Mouse (Mus musculus) adrenal gland, postnatal 36 days (tissue): ENCODE measurements around the gene Carmil1. TPM values are rescaled to one million over a fixed set of nuclear protein-coding genes. Genes with fewer than 3 reads are reported as not detected.

Experiments
- DNase-seq, 2 experiments: peaks; one replicate each; pipeline ENCODE4 v3.0.0; 2021; ENCODE audit warnings: mixed read lengths in 1 of 2
- total RNA-seq, 2 experiments: library from RNA; stranded (reverse); gene quantifications; 2 replicates each; pipeline ENCODE4 v1.2.3; 2021

Gene Carmil1
- total RNA-seq, 2 experiments from 2014 or later: 52.0 to 60.9 TPM

GRCm38 (mm10) chr13:24260751-24261591, 19.6 kb downstream of the Carmil1 start:
- peak; percentile 70 to 72 for DNase-seq

- DNase-seq: peak in 1 of 2 experiments; percentile 19
These were observed 22.8 kb downstream of the Carmil1 start for GRCm38 (mm10) chr13:24257809-24258208.

DNA sequence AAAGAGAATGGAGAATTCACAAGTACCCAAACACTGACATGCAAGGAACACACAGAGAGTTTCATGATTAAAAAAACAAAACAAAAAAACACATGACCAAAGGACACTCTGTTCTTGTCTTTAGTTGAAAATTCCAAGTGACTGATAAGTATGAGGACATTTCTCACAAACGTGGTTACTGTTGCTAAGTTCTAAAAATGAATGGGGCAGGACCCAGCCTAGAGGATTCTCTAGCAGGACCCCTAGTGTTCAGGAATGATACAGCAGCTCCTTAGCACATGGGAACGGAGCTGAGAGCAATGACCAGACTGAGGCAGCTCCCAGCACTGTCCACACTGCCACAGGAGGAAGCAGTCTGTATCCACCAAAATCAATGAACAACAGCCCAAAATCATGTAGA, 26.6 kb downstream of the Carmil1 start:
- DNase-seq: peak; percentile 56 to 76

DNA sequence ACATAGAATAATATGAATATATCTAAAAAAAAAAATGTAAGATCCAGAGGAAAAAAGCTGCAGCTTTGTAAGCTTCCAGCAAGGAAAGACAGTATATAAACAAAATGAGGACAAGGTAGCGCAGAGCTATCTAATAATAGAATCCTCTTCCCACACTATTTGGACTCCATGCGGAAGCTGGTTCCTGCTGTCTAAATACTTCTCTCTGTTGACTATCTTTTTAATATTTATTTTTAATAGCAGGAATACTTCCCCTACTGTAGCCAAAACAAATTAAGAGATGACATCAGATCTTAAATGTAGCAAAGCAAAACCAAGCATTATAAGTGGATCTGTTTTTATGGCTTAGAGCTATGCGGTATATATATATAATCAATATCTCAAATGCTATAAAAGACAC, 27.0 kb downstream of the Carmil1 start:
- DNase-seq: no peak

DNA sequence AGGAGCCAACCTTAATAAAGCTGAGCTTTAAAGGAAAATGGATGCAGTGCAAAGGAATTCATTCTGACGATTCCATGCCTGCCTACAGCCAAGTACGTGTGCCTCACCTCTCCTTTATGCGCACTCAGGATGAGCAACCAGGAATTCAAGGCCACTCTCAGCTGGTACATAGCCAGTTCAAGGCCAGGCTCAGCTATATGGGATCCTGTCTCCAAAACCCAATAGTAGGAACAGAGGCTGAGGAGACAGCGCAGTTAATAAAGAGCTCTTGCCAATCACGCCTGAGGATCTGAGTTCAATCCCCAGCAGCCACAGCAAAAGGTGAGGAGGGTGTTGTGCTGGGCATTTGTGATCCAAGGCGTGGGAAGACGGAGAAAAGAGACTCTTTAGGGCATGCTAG, 29.4 kb downstream of the Carmil1 start:
- DNase-seq: peak; percentile 37 to 39

DNA sequence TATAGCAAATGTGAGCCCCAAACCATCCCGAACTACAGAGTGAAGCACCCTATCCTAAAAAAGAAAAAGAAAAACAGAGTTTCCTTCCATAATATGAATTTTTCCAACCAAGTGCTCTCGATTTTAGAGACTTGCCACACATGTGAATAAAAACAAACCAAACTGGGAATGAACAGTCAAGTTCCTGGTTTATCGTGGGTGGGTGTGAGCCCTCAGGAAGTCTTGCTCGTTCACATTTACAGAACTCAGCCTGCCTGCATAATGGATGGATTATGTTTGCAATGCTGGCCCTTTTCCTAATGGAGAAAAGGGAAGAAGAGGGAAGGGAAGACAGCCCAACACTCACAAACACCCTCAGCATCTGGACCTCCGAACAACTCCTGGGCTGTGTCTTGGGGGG, 32.7 kb downstream of the Carmil1 start:
- no peak for DNase-seq

DNA sequence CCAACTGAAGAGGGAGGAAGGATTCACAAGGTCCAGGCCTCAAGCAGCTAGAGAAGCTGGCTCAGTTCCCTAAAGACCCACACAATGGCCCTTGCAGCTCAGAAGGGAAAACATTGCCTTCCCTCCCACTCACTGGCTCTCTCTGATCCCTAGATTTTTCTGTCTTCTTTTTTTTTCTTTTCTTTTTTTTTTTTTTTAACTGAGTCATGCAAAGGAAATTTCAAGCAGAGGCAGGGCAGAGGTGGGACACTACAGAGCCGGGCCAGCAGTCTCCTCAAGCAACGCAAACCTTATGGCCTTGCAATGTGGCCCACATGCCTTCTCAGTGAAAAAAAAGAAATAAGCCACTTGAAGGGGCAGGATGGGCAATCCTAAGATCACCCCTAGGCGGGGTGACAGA, 33.2 kb downstream of the Carmil1 start:
- peak; percentile 21 for DNase-seq

DNA sequence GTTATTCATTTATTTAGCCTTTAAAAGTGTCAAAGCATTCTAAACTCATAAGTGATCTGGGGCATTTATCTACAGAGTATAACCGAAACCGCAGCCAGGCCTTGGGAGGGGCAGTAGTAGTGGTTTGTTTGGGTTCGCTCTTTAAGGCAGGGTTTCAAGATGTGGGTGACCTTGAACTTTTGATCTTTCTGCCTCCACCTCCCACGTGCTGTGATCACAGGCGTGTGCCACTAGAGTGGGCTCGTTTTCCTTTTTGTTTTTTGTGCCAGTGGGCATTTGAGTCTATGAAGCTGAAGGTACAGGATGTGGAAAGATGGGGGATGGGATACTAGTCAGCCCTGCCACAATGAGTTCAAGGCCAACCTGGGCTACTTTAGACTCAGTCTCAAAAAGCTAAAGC, 34.3 kb downstream of the Carmil1 start:
- no peak for DNase-seq

DNA sequence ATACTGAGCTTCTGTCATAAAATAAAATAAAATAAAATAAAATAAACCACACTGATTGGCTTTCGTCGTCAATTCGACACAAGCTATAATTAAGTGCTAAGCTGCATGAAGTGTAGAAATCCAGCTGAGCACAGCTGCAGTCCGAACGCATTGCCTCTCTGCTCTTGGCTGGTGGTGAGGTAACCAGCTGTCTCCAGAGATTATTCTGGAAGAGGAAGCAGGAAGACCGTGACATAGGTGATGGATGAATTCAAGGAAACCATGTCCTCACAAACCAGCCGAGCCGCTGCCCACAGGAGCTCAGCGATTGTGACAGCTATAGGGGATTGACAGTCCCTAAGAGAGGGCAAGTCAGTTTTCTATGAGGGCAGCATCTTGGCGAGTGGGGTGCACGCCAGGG, 36.0 kb downstream of the Carmil1 start:
- DNase-seq: no peak

DNA sequence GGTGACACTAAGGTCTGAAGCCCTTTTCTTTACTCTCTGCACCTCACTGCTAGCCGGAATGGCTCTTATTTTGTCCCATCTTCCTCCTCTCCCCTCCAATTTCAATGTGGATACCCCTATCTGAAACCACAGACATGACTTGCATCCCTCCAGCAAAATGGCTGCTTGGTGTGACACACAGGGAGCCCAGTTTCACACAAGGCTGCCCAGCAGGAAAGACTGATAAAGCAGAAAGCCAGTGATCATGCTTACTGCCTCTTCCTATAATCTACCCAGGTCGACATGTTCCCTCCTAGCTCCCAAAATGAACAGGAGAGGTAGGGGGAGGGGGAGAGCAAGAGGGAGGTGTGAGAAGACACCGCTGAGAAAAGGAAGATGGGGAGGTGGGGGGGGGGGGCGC, 36.6 kb downstream of the Carmil1 start:
- DNase-seq: no peak

DNA sequence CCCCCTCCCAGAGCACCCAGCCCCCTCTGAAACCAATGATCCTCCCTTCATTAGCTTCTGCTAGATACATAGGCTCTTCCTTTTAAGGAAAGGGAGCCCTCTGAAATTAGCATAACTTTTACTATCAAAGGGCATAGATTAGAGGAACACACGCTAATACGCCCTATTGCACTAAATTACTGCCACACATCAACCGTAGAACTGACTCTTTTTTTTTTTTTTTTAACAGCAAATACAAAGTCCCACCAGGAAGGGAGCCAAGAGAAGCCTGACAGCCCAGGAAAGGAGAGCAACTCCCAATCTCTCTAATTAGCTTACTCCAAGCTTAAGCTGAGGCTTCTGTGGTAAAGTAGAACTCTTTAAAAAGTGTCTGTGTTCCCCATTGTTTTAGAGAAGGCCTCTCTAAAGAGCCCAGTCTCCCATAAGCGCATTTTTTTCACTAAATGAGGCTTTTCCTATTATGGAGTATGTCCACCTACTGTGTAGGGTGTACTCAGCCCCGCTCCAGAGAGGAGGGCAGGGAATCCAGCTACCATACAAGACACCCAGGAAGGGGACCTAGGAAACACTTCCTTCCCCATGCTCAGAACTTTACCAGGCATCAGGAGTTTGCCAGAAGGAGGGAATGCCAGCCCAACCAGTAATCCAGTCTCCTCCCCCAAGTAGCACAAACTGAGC, 38.0 kb downstream of the Carmil1 start:
- no peak for DNase-seq

GRCm38 (mm10) chr13:24241201-24241600, 39.4 kb downstream of the Carmil1 start:
- no peak for DNase-seq

GRCm38 (mm10) chr13:24240430-24240829, 40.2 kb downstream of the Carmil1 start:
- no peak for DNase-seq

GRCm38 (mm10) chr13:24238456-24239120, 42.0 kb downstream of the Carmil1 start:
- no peak for DNase-seq

- DNase-seq: no peak
These were observed 43.9 kb downstream of the Carmil1 start for GRCm38 (mm10) chr13:24236736-24237135.

GRCm38 (mm10) chr13:24232750-24233149, 47.8 kb downstream of the Carmil1 start:
- DNase-seq: no peak

DNA sequence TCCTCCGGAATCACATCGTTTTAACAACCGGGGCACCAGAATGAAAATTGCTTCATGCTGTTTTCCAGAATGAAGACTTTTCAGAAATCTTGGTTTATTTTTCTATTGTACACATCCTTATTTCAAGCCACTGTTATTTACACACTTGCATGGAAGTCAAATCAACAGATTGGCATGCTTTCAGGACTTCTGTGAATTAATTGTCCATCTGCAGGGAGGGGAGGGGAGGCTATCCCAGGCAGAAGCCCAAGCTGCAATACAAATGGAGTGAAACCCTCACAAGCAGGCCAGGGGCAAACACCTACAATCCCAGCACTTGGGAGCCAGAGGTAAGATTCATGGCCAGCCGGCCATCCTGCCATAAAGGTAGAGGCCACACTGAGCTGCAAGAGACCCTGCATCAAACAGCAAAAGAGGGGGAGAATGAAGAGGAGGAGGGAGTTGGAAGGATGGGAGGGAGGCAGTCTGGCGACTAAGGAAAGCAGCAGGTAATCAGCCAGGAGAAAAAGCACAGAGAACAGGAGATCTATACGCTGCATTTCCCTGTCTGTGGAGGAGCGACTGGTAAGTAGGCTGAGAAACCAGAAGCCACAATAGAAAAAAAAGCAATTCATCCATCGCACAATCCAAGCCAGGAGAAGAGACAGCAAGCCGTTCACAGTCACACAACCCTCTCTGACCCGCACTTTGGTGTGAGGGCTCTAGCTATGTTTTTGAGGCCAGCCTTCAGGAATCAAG, 48.7 kb downstream of the Carmil1 start:
- DNase-seq: no peak

GRCm38 (mm10) chr13:24231146-24231545, 49.4 kb downstream of the Carmil1 start:
- DNase-seq: no peak

- no peak for DNase-seq
These were observed 50.0 kb downstream of the Carmil1 start for GRCm38 (mm10) chr13:24230541-24231095.

GRCm38 (mm10) chr13:24223425-24224201, 57.0 kb downstream of the Carmil1 start:
- no peak for DNase-seq

DNA sequence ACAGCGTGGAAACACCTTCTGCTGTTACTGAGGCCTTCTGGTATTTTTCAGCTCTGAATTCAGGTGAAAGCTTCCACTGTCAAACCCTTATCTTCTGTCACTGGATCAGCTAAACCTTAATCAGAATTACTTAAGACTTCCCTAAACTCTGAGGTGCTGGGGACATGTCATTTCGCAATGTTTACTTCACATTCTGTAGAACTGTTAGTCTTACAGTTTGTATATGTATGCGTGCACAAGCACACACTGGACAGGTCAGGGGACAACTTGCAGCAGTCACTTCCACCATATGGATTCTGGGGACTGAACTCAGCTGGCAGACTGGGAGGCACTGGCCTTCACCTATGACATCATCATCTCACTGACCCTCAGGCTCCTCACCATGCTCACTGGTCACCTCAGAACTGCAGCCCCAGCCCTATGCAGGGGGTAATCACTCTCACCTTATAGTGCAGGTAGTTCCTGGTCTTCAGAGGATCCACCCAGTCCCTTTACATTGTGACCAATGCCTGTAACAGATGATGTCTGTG, 60.1 kb downstream of the Carmil1 start:
- DNase-seq: peak; percentile 30 to 39
